Mouse (Mus musculus) layer of hippocampus, postnatal 10 days (tissue): ENCODE data around the gene Cfap20. TPM values are rescaled to one million over a fixed set of nuclear protein-coding genes. Genes with fewer than 3 reads are reported as not detected.
"Not testable (repeated sequence)": the region's sequence is repeated elsewhere in the genome, so short reads cannot be mapped to it uniquely, and the experiment has no call there.

Experiments used
- DNase-seq, 2 experiments: peaks; one replicate each; pipeline ENCODE4 v3.0.0; 2021; ENCODE audit warnings: low spot score in 2 of 2
- total RNA-seq, 2 experiments: library from RNA; stranded (reverse); gene quantifications; 2 replicates each; pipeline ENCODE4 v1.2.3; 2021

Cfap20 gene
- total RNA-seq, 2 experiments from 2014 or later, result 64.1 to 67.9 TPM

DNA sequence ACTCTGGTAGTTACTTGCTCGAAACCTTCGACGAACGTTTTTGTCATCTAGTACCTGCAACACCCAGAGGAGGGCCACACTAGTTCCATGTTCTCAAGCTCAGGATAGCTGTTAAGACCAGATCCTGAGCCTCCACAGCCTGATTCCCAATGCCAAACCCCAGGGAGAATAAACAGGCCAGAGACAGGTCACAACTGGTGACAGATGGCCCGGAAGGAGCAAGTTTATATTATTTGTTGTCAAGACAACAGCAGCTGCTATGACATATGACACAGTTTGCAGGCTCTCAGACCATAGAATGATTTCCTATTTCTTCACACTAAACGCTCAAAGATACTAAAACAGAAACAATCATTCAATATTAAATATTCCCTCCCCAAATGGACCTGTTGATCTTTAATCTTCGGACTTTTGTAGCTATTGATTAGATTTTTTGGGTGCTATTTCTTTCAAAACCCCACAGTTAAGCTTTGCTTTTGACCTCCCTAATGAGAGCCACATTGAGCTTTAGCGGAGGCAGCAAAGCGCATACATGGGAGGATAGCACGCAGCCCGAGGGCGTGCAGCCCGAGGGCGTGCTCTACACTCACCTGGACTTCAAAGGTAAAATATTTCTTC lies 12.4 kb downstream of the Cfap20 start:
- DNase-seq, result no peak

DNA sequence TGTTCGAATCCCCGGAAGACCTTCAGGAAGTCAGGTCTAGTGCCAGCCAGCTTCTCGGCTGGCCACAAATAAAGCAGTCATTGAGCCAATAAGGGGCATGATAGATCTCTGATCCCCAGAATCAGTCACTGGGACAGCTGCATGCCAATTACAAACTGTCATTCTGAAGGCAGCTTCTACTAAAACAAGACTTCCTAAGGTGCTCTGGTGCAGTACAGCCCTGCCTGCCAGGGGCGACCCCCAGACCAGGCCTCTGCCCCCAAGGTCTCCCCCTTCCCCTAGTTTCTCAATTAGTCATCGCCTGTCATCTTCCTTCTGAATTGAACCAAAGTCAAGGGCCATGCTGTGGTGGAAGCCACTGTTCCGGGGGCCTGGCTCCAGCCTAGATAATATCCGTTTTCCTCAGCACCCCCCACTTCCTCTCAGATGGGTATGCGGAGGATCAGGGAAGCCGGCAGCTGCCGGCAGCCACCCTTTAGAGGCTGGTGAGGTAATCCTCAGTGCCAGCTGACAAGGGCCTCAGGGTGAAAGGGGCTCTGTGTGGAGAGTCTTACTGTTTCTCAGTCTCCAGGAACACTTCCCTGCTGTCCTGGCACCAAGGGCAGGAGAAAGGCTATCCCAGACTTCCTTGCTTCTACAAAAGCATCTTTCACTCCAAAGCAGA lies 23.2 kb downstream of the Cfap20 start:
- peak in 1 of 2 experiments; percentile 47 for DNase-seq

- no peak for DNase-seq
Measured at GRCm38 (mm10) chr8:95409518-95409917, 25.2 kb downstream of the Cfap20 start.

DNA sequence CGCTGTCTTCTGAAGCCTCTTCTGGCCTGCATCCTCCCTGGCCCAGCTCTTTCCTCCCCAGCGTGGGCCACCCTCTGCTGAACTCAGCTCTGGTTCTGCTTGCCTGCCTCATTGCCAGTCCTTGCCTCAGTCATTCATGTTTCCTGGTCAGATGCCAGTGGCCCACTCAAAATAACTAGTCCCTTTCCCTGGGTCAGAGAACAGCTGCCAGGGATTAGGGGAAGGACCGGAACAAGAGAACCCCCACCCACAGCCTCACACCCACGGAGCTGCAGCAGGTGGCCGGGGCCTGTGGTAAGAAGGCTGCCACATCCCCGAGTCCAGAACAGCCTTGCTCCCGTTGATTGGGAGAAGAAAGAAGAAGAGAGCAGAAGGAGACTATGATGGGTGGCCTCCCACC lies 33.6 kb downstream of the Cfap20 start:
- DNase-seq, result no peak

DNA sequence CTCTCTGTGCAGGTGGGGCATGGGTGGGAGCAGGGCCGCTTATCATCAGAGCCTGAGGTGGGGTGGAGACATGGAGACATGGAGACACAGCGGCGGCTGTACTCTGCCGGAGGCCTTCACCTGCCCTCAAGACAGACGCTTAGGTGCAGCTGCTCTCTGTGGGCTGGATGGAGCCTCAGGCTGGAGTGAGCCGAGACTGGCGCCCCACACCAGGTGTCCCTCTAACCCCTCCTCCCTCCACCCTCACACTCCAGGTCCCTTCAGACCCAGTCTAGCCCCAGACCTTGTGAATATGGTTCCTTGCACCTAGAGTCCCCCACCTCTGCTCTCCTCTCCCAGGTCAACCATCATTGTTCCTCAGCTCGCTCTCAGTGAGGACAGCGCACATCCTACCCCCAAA lies 35.5 kb downstream of the Cfap20 start:
- no peak for DNase-seq

- DNase-seq, result no peak
Measured at GRCm38 (mm10) chr8:95397201-95397600, 37.5 kb downstream of the Cfap20 start.

- no peak for DNase-seq
Measured at GRCm38 (mm10) chr8:95396752-95397151, 37.9 kb downstream of the Cfap20 start.

DNA sequence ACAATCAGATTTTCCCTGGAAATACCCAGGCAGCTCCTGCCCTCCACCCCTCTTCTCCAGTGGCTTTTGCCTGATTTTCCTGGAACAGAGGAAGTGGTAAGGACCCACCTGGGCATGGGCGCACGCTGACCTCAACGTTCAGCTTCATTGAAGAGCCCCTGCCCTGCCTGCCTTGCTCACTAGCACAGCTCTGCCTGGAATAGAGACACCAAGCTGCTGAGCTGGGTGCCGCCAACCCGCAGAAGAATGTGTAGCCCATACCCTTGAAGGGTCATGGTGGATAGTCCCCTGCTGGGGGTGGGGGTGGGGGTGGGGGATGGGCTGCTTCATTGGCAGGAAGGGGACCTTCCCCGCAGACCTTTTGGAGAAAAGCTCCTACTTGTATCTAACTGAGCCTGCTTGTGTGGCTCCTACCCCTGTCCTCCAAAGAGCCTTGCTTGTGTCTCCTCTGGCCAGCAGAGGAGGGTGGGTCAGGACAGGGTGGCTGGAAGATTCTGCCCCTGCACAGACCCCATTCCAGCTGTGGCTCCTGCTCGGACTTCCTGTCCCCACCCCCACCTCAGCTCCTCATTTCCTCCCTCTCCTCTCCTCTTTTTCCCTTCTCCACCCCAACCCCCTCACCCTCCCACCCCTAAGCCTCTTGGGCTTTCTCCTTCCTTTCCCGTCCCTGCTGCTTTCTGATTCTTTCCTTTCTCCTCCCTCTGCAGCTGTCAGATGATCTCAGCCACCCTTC lies 39.3 kb downstream of the Cfap20 start:
- DNase-seq, result no peak

DNA sequence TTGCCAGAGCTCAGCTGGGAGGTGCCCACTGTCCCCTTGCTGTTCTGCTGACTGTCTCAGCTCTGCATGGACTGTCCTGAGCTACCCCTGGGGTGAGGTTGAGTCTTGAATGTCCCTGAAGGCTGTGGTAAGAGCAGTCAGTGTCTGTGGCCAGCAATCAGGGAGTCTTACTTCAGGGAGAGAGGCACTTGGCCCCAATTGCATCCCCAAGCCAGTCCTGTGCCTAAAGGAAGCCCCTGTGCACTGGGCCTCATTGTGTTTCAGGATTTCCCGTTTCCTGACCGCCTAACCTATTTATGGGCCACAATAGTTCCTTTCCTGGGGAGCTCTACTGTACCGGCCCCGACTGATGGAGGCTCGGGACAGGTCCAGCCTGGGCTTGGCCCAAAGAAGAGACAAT lies 42.1 kb downstream of the Cfap20 start:
- DNase-seq, result no peak

- no peak for DNase-seq
Measured at GRCm38 (mm10) chr8:95391101-95391500, 43.6 kb downstream of the Cfap20 start.

- no peak for DNase-seq
Measured at GRCm38 (mm10) chr8:95390312-95390711, 44.4 kb downstream of the Cfap20 start.

DNA sequence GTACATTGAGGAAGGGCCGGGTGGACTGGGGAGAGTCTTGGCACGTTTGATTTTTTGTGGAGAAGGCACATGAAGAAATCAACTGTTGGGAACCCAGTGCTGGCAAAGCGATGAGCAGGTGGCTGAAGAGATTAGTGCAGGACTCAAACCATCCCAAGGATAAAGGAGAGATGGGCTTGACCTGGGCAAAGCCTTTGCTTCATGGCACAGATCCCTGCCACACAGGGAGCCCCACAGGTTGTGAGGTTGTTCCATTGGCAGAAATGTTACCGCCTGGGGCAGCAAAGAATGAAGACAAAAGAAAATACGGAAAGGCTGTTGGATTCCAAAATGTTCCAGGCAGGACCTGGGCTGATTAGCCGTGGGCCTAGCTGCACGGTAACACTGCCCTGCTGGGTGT lies 46.7 kb downstream of the Cfap20 start:
- no peak for DNase-seq

GRCm38 (mm10) chr8:95387221-95387620 lies 47.4 kb downstream of the Cfap20 start:
- no peak for DNase-seq

DNA sequence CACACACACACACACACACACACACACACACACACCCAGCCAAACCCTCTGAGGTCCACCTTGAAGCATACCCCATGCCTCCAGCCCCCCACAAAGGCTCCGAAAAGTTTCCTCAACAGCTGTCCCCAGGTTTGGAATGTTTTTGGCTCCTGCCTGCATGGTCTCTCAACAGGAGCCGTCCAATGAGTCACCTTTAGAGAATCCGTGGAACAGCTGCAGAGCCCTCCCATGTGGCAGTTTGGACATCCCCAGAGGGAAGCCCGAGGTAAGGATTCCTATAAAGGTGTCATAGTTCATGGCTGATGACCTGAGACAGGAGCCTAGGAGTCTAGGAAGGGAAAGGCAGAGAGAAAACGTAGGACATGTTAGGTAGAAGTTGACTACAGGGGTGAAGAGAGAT lies 48.6 kb downstream of the Cfap20 start:
- DNase-seq, result no peak

- no peak for DNase-seq
Measured at GRCm38 (mm10) chr8:95384501-95384900, 50.2 kb downstream of the Cfap20 start.

DNA sequence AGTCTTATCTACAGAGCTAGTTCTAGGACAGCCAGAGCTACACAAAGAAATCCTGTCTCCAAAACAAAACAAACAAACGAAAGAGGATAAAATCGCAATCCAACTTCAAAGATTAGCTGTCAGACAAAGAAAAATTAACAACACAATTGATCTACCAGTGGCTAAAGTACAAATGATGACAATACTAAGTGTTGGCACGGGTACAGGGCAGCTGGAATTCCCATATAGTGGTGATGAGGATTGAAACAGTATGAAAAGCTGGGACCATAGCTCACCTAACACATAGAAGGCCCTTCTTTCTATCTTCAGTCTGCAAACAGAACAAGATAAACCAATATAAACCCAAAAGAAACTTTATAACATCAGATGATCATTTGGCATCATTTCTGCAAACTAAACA lies 53.1 kb downstream of the Cfap20 start:
- DNase-seq, result no peak

DNA sequence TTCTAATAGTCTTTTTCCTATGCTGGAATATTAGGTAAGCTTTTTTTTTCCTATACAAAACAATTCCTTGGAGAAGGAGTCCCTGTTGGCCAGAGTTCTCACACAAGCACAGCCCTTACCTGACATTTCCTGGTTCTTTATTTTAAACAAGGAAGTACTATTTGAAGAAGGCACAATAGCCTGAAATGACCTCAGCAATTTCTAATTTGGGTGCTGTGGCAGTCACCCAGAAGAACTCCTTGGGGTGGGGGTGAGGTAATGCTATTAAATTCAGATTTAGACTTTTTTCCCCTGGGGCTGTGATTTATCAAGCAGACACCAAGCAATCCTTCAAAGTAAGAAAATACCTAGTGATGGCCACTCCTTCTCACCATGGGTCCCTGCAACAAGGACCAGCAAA lies 53.7 kb downstream of the Cfap20 start:
- no peak for DNase-seq

- not testable (repeated sequence) for DNase-seq
Measured at GRCm38 (mm10) chr8:95378928-95379327, 55.7 kb downstream of the Cfap20 start.

DNA sequence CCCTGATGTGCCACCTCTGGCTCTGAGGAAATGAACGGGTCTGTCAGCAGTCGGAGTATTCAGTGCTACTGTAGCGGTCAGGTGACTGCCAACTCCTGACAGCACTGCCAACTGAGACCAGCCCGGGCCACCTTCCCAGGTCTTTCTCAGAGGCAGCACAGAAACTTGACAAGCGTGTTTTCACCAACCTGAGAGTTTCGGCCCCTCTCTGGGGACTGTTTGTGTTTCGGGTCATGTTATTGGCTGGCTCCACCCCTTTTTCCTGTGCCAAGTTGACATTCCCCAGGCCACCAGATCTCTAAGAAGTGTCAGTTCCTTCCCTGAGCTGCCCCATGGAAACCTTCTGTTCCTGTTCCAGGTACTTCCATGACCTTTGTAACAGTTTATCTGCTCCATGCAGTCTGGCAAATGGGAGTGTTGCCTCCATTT lies 56.8 kb downstream of the Cfap20 start:
- no peak for DNase-seq

GRCm38 (mm10) chr8:95377101-95377500 lies 57.6 kb downstream of the Cfap20 start:
- no peak for DNase-seq

- DNase-seq, result no peak
Measured at GRCm38 (mm10) chr8:95376309-95376999, 58.2 kb downstream of the Cfap20 start.

- DNase-seq, result no peak
Measured at GRCm38 (mm10) chr8:95375374-95375930, 59.2 kb downstream of the Cfap20 start.
